Mouse (Mus musculus) cerebellum, postnatal 36 days (tissue): ENCODE results near the gene Zfp287.

Experiments used
- DNase-seq, 2 experiments: peaks; one replicate each; pipeline ENCODE4 v3.0.0; 2021 to 2022; ENCODE audit warnings: mixed read lengths in 2 of 2

Gene Zfp287

DNA sequence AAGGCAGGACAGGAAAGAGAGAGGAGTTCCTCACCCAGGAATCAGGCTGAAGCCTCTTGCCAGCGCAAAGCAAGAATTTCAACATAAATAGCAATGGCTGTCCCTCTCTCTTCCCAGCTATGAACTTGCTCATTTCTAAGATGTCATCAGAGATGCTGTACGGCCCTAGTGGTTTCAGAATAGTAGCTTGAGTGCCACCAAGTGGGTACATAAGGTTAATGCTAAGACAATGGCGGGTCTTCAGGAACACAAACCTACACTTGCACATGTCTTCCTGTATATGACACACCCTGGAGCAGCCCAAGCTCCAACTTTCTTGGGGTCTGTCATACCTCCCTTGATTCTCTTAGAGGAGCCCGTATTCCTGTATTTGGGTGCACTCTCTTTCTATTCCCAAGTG lies 32.0 kb downstream of the Zfp287 start:
- no peak for DNase-seq

DNA sequence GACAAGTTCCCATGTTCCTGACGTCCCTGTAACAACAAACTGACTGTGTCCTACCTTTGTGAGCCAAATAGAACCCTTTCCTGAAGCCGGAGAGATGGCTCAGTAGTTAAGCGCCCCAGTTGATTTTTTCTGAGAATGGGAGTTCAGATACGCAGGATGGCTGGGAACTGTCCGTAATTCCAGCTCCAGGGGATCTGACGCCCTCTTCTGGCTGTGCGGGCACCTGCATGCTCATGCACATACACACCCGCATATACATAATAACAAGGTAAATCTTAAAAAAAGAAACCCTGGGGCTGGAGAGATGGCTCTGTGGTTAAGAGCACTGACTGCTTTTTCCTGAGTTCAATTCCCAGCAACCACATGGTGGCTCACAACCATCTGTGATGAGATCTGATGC lies 36.6 kb downstream of the Zfp287 start:
- no peak for DNase-seq

GRCm38 (mm10) chr11:62693299-62694184 lies 38.2 kb downstream of the Zfp287 start:
- peak; percentile 16 to 41 for DNase-seq

- DNase-seq: no peak
Observed at GRCm38 (mm10) chr11:62691592-62691991, 40.1 kb downstream of the Zfp287 start.

GRCm38 (mm10) chr11:62679954-62680353 lies 51.8 kb downstream of the Zfp287 start:
- DNase-seq: no peak

DNA sequence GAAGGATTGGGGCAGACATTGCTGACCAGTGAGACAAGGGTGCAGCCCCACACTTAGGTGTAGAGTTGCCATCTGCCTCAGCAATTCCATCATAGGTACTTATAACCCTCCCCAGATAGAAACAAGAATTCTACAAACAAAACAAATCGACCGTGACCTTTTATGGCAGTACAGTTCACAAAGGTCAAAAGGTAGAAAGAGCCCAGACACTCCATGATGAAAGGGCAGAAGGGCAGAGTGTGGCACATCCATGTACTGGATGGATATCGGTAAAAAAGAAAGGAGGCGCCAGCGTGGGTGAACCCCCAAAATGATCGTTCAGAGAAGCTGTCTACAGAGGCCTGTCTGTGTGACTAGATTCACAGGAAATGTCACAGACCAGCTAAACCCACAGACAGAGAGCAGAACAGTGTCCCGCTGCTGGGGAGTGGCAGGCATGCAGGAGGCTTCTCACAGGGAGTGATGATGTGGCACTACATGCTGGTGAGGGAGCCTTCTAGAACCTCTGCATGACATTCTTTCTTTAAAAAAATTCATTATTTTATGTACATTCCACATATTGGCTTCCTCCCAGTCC lies 52.8 kb downstream of the Zfp287 start:
- DNase-seq: no peak

DNA sequence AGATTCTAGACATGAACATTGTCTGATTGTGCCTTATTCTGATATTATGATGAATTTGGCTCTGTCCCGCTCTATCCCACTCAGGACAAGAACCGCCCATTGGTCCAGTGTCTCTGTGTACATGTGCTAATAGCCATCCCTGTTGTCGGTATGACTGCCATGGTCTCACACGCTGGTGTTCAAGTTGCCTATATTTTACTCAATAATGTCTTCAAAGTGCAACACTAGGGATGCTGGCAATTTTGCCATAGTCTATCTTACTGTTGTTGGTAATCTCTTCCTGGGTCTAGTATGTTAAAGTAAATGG lies 55.5 kb downstream of the Zfp287 start:
- DNase-seq: no peak

GRCm38 (mm10) chr11:62675480-62676289 lies 56.0 kb downstream of the Zfp287 start:
- peak; percentile 58 to 66 for DNase-seq

DNA sequence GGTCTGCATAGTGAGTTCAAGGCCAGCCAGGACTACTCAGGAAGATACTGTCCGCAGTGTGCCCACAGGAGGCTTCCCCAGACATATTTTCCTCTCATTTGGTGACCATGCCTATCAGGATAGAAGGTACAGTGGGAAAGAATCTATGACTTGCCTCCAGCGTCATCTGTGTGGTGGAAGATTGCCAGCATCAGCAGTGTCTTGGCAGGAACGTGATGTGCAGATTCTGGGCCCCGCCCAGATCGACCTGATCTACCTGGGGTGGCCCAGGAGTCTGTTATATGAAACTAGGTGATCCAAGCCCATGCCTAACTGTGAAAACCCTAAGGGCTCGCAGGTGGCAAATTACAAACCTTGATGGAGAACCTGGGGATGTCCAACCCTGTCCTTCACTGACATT lies 61.7 kb downstream of the Zfp287 start:
- no peak for DNase-seq

DNA sequence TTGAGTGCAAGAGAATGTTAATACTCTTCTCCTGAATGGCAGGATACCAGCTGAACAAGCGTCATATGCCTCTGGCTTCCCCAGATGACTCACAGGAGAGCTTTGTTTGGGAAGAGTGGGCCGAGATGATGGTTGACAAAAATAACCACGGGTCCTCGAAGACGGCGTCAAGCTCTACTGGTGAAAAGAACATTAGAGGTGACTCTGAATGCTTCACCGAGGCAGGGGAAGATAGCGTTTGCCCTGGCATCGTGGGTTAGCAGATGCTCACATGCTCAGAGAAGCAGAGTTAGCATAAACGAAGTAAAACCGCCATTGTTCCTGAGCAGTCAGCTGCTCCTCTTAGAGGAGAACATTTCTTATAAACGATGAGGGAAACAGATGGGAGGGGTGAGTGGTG lies 62.2 kb downstream of the Zfp287 start:
- no peak for DNase-seq

GRCm38 (mm10) chr11:62668986-62669385 lies 62.7 kb downstream of the Zfp287 start:
- no peak for DNase-seq

- no peak for DNase-seq
Observed at GRCm38 (mm10) chr11:62664250-62664649, 67.5 kb downstream of the Zfp287 start.

DNA sequence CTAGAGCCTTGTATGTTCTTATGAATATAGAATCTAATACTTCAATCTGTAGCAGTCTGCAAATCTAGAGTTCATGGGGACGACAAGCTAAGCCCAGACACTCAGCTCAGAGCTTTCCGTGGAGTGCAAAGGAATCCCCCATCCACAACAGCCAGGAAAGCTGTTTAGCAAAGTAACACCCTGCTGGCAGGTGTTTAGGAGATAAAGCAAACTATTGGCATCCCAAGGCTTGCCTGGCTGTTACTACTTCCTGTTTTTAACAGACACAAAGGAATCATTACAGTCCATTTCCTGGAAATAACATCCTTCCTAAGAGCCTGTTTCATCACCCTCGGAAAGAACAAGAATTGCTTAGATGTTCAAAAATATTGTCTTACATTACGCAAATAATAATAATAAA lies 70.8 kb downstream of the Zfp287 start:
- DNase-seq: no peak

DNA sequence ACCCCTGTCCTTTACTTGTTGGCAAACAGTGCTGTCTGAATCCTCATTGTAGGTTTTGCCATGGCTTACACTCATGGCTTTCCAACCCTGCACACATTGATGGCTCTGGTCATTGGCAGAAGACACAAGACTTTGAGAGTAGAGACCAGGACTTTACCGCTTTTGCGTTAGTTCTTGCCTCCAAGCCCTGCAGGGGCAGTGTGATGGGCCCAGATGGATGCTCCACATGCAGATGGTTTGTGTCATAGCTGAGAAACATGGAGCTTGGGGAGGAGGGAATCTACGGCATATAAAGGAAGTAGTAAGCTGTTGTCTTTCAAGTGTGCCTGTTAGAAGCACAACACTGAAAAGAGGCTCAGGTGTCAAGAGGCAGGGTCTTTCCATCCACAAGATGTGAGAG lies 79.6 kb downstream of the Zfp287 start:
- DNase-seq: no peak

GRCm38 (mm10) chr11:62651563-62651962 lies 80.1 kb downstream of the Zfp287 start:
- no peak for DNase-seq
